Mouse (Mus musculus) left cerebral cortex, postnatal 14 days (tissue): ENCODE measurements around the gene Dpp7. TPM values are rescaled to one million over a fixed set of nuclear protein-coding genes. Genes with fewer than 3 reads are reported as not detected.

Source experiments
- DNase-seq, 2 experiments: peaks; one replicate each; pipeline ENCODE4 v3.0.0; 2021 to 2022; ENCODE audit warnings: low spot score in 2 of 2, mixed read lengths in 1 of 2
- intact Hi-C: fragments of 180-260 bp; cut with DNase I; formaldehyde crosslinking; loops from one replicate; pipeline ENCODE4 v1.15.1; 2025
- total RNA-seq, 2 experiments: library from RNA; stranded (reverse); gene quantifications; 2 replicates each; pipeline ENCODE4 v1.2.3; 2021

The Dpp7 gene
- total RNA-seq, 2 experiments from 2014 or later, result 28.0 to 31.6 TPM

- no peak for DNase-seq
- intact Hi-C loops, result loop anchor here (5.0 kb wide), 1 partner anchor 49 kb away; no protein-coding TSS in a partner anchor
These were observed 30.1 kb downstream of the Dpp7 start for GRCm38 (mm10) chr2:25326036-25326435.

DNA sequence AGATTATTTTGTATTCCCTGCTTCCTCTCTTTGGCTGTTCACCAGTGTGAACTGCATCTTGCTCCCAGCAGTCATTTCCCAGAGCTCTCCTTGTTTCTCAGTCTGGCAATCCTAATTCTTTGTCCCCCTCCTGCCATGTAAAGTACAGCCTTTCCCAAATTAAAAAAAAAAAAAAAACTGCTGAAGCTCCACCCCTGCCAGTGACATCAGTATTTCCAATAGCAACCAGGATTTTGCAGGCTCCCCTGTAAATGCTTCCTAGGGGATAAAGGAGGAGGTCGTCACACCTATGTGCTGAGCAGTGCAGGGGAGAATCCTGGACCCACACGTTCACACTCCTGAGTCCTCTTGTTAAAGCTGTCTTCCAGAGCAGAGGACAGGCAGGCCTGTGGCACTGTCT is 36.1 kb downstream of the Dpp7 start:
- intact Hi-C loops, result no loop called here
- DNase-seq, result peak in 1 of 2 experiments; percentile 57

DNA sequence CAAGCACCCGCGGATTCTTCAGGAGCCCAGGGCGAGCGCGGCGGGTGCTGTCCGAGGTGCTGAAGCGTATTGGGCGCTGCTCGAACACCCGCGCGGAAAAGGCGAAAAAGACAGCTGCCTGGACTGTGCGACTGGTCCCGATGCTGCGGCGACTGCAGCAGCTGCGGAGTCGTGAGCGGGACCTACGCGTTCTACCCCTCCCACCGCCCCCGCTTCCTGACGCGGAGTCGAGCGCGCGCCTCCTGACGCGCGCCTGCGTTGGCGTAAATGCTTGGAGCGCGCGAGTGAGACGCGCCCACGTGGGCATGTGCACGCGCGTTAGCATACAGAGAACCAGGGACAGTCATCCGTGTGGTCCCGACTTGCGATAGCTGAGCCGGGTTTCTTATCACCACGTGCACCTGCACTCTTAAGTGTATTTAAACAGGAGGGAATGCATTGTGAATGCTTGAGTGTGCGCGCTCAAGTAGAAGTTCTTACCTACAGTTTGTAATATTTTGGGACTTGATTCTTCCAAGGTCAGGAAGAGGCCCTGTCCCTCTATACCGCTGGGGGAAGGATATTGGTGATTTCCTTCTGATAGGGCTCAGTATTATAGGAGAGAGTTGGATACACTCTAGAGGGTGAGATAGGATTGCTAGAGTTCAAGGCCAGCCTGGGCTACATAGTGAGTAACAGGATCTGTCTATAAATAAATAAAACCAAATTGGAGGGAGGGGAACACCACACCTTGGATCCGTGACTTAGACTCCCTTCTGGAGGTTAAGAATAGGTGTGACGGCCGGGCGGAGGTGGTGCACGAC is 37.0 kb downstream of the Dpp7 start, which contains the start of gene Grin1:
TSS of gene Grin1 (minus strand) at position 217 of the 803 bp plus-strand sequence.
- peak; percentile 92 to 97 for DNase-seq
- intact Hi-C loops, result no loop called here

- DNase-seq, result peak; percentile 53 to 80
- intact Hi-C loops, result no loop called here
These were observed 37.8 kb downstream of the Dpp7 start for GRCm38 (mm10) chr2:25318119-25318966.

DNA sequence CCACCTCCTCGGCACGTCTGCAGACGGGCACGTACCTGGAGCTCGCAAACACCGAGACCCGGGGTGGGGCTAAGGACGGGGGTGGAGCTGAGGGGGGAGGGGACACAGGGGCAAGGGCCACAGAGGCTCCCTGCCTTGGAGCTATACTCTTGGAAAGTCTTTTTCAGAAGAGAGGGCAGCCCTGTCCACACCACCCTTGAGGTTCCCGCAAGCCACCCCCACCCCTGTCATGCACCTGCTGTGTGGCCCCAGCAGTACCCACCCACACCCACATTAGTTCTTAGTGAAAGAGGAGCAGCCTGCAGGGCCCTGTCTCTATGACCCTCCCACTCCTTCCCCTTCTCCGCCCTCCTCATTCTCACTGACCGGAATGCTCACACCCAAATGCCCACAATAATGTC is 44.7 kb downstream of the Dpp7 start:
- intact Hi-C loops, result no loop called here
- DNase-seq, result no peak

- intact Hi-C loops, result no loop called here
- DNase-seq, result no peak
These were observed 45.2 kb downstream of the Dpp7 start for GRCm38 (mm10) chr2:25310969-25311368.

- no peak for DNase-seq
- intact Hi-C loops, result no loop called here
These were observed 46.0 kb downstream of the Dpp7 start for GRCm38 (mm10) chr2:25310180-25310579.

DNA sequence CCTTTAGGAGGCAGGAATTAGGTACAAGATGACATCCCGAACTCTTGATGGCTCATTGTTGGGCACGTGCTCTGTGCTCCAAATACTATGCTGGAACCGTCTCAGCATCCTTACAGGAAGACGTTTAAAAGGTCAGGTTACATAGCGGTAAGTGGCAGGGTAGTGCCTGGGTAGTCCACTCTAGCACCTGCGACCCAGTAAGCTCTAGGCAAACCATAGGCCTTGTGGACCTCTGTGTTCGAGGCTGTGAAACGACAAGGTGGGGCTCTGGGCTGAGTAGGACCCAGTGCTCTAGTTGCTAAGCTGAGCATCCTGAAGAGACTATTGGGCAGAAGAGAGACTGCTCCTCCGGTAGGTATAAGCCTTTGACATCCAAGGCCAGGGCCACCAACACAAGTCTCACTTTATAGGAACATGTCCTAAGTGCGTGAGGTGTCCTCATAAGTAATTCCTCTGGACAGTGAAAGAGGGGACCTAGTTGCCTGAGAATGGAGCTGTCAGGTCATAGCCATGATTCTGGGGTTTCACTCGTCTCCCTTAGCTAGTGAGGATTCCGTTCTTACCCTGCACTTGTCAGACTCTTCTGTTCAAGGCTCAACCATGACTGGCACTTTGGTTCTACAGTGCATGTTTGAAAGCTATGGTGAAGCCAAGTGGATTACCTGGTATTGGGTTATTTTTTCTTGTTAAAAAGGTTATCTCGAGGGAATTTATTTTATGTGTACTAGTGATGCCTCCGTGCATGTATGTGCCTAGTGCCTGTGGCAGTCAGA is 50.4 kb downstream of the Dpp7 start:
- intact Hi-C loops, result no loop called here
- no peak for DNase-seq

GRCm38 (mm10) chr2:25304657-25305541 is 51.3 kb downstream of the Dpp7 start:
- DNase-seq, result peak; percentile 56 to 69
- intact Hi-C loops, result no loop called here

DNA sequence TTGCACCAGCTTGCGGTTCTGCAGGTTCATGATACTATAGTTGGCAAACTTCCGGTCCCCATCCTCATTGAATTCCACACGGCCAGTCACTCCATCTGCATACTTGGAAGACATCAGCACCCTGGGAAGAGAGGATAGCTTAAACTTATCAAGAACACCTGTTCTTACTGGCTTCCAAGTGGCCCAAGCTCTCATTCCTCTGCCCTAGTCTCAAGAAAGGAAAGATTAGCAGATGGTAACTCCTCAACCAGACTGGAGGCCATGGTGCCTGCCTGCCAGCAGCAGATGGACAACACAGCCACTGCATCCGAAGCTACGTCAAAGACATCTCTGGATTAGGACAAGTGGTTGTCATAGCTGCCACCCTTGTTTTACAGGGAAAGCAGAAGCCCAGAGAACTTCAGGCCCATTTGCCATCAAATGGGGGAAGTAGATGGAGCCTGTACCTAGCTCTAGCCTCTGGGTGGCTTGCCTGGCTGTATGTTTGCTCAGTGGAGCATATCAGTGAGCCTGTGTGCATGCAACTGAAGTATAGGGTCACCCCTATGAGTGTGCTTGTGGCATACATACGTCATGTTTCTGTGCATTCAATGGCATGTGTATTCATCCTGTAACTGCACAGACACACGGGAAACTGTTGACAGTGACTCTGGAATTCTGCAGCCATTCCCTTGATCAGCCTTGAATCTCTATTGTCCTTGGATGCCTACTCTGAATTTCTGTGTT is 52.1 kb downstream of the Dpp7 start:
- no peak for DNase-seq
- intact Hi-C loops, result no loop called here

DNA sequence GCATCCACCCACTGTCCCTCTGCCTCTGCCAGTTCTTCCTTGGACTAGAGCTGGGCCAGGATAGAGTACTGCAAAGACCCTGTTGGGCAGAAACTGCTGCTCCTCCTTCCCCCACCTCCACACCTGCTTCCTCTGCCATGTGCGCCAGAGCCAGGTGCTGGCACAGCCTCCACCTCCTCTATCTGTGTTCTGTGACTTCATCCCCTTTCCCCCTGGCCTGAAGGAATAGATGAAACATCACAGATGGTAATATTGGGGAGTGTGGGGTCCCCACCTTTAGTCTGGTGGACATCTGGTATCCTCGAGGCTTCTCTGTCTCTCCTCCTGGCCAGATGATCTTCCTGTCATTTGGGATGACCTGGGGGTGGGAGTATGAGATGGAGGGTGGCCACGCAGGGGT is 52.7 kb downstream of the Dpp7 start:
- DNase-seq, result no peak
- intact Hi-C loops, result no loop called here

Other genes starting within 250 kb of the Dpp7 start
- gene Nrarp, start 175.6 kb downstream of the Dpp7 start, total RNA-seq, result 10 to 100 TPM; 38.6 to 44.9 TPM
- 1 to 10 TPM; 1.7 to 2.6 TPM for gene Tor4a, start 159.5 kb downstream of the Dpp7 start, total RNA-seq
- 10 to 100 TPM; 49.9 to 52.1 TPM for gene Nelfb, start 144.9 kb downstream of the Dpp7 start, total RNA-seq
- gene Stpg3, start 141.7 kb downstream of the Dpp7 start, total RNA-seq, result under 1 TPM; 0.27 to 0.44 TPM
- not detected for gene Fam166a, start 137.6 kb downstream of the Dpp7 start, total RNA-seq
- 100 to 1,000 TPM; 478 to 505 TPM for gene Tubb4b, start 131.7 kb downstream of the Dpp7 start, total RNA-seq
- not detected for gene Slc34a3, start 122.0 kb downstream of the Dpp7 start, total RNA-seq
- gene Rnf224, start 119.6 kb downstream of the Dpp7 start, total RNA-seq, result not detected
- 100 to 1,000 TPM; 220 to 242 TPM for gene Rnf208, start 114.1 kb downstream of the Dpp7 start, total RNA-seq
- under 1 TPM in 1 of 2 experiments, not detected in 1; 0.79 TPM for gene Cysrt1, start 113.9 kb downstream of the Dpp7 start, total RNA-seq
- 1 to 10 TPM; 2.3 to 2.8 TPM for gene AL732309.1, start 109.5 kb downstream of the Dpp7 start, total RNA-seq
- 10 to 100 TPM; 35.3 to 41.3 TPM for gene Tmem203, start 100.9 kb downstream of the Dpp7 start, total RNA-seq
- 10 to 100 TPM; 14.2 to 15.7 TPM for gene Tprn, start 93.7 kb downstream of the Dpp7 start, total RNA-seq
- gene Ssna1, start 83.9 kb downstream of the Dpp7 start, total RNA-seq, result 10 to 100 TPM; 70.9 to 72.1 TPM
- gene Anapc2, start 83.9 kb downstream of the Dpp7 start, total RNA-seq, result 10 to 100 TPM; 69.8 to 73.2 TPM
- not detected for gene Tmem210, start 68.2 kb downstream of the Dpp7 start, total RNA-seq
- gene Lrrc26, start 66.4 kb downstream of the Dpp7 start, total RNA-seq, result not detected
- 100 to 1,000 TPM; 477 to 493 TPM for gene Grin1, start 37.2 kb downstream of the Dpp7 start, total RNA-seq
- gene Man1b1, start 24.0 kb downstream of the Dpp7 start, total RNA-seq, result 10 to 100 TPM; 57.2 to 59.0 TPM
- gene Uap1l1, start 9.3 kb upstream of the Dpp7 start, total RNA-seq, result 10 to 100 TPM; 12.2 to 14.8 TPM
- 1 to 10 TPM; 6.2 to 7.0 TPM for gene Sapcd2, start 16.0 kb upstream of the Dpp7 start, total RNA-seq
- gene Entpd2, start 39.5 kb upstream of the Dpp7 start, total RNA-seq, result 10 to 100 TPM; 14.7 to 17.5 TPM
- 100 to 1,000 TPM; 366 to 370 TPM for gene Npdc1, start 43.0 kb upstream of the Dpp7 start, total RNA-seq
- under 1 TPM; 0.26 to 0.27 TPM for gene Fut7, start 66.9 kb upstream of the Dpp7 start, total RNA-seq
- gene Abca2, start 72.3 kb upstream of the Dpp7 start, total RNA-seq, result 100 to 1,000 TPM; 137 to 152 TPM
- 1 to 10 TPM in 1 of 2 experiments, under 1 TPM in 1; 0.59 to 1.2 TPM for gene Clic3, start 100.5 kb upstream of the Dpp7 start, total RNA-seq
- gene Paxx, start 104.7 kb upstream of the Dpp7 start, total RNA-seq, result 10 to 100 TPM; 64.1 to 66.3 TPM
- 1,000 to 10,000 TPM; 1,462 to 1,765 TPM for gene Ptgds, start 113.7 kb upstream of the Dpp7 start, total RNA-seq
- gene Lcn12, start 137.6 kb upstream of the Dpp7 start, total RNA-seq, result not detected
- gene Fbxw5, start 144.4 kb upstream of the Dpp7 start, total RNA-seq, result 100 to 1,000 TPM; 141 to 142 TPM
- 1 to 10 TPM in 1 of 2 experiments, under 1 TPM in 1; 0.59 to 1.6 TPM for gene C8g, start 145.4 kb upstream of the Dpp7 start, total RNA-seq
- 1 to 10 TPM; 9.1 to 9.5 TPM for gene Traf2, start 190.6 kb upstream of the Dpp7 start, total RNA-seq
- 100 to 1,000 TPM; 190 to 202 TPM for gene Edf1, start 201.5 kb upstream of the Dpp7 start, total RNA-seq
- gene Mamdc4, start 218.5 kb upstream of the Dpp7 start, total RNA-seq, result 1 to 10 TPM; 1.8 to 2.1 TPM
- 100 to 1,000 TPM in 1 of 2 experiments, 10 to 100 TPM in 1; 93.5 to 105 TPM for gene Phpt1, start 218.9 kb upstream of the Dpp7 start, total RNA-seq
- gene Ajm1, start 225.4 kb upstream of the Dpp7 start, total RNA-seq, result 100 to 1,000 TPM; 123 to 129 TPM